Mouse (Mus musculus): Measurements from ENCODE around the gene 1600014C23Rik.

GRCm38 (mm10) chr17:45693812-45694565, 39.7 kb downstream of the 1600014C23Rik start:
- TF ChIP-seq CTCF (IDR thresholded peaks at IDR 0.05; ENCODE audit: control insufficient read depth, insufficient read depth, low read length): no peak
- no peak for TF ChIP-seq POLR2A (IDR thresholded peaks at IDR 0.05; ENCODE audit: borderline replicate concordance, control insufficient read depth, low read depth, low read length)

All from bone marrow, adult 2 months (tissue).